Mouse (Mus musculus) thymus, postnatal 10 days (tissue): ENCODE measurements around the gene Exosc9.
"Not testable (repeated sequence)": the region's sequence is repeated elsewhere in the genome, so short reads cannot be mapped to it uniquely, and the experiment has no call there.

Experiments
- DNase-seq, 2 experiments: peaks; one replicate each; pipeline ENCODE4 v3.0.0; 2021; ENCODE audit warnings: low spot score in 2 of 2

Exosc9 gene

DNA sequence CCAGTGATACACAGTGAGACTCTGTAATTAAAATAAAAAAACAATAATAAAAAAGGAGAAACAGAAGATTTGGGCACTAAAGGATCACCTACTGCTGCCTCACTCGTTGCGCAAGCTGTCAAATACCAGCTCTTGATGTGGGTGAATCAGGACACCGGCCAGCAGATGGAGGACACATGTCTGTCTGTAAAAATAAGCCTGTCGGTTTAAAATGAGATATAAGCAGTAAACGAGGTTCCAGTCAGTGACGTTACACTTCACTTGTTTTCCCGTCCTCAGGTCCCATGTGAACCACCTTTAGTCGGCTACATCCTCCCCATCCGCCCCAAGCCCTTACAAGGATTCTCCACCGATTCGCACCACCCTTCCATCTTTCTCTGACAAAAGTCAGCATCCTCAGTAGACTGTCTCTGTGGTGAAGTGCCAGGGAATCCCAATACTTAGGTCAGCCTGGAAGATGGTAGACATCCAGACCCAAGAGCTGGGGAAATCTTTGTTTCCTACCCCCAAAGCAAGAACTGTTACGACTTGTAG lies 488 bp upstream of the Exosc9 start:
- peak in 1 of 2 experiments; percentile 9 for DNase-seq

GRCm38 (mm10) chr3:36557601-36558000 lies 5.2 kb downstream of the Exosc9 start:
- no peak for DNase-seq

GRCm38 (mm10) chr3:36559606-36560005 lies 7.2 kb downstream of the Exosc9 start:
- DNase-seq: no peak

- DNase-seq: no peak
Measured at GRCm38 (mm10) chr3:36563666-36564065, 11.3 kb downstream of the Exosc9 start.

- DNase-seq: no peak
Measured at GRCm38 (mm10) chr3:36569836-36570235, 17.4 kb downstream of the Exosc9 start.

DNA sequence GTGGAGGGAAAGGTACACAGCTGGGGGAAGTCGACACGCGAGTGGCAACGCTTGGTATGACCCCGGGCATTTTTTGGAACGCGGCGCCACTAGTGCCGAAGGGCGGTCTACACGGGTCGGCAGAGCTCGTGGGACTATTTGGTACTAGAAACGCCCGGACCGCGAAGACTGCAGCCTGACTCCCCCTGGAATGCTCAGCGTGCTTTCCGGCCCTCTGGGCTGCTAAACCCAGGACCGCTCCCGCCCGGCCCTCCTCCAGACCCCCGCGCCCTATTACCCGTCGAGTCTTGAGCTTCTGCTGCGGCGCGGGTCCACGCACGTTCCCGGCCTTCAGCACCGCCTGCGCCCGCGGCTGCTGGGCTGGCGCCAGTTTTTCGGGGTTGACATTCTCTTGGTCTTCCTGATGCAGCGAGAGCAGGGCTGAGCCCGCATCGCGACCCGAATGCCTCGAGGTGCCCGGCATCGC lies 19.0 kb downstream of the Exosc9 start:
- DNase-seq: peak in 1 of 2 experiments; percentile 24

DNA sequence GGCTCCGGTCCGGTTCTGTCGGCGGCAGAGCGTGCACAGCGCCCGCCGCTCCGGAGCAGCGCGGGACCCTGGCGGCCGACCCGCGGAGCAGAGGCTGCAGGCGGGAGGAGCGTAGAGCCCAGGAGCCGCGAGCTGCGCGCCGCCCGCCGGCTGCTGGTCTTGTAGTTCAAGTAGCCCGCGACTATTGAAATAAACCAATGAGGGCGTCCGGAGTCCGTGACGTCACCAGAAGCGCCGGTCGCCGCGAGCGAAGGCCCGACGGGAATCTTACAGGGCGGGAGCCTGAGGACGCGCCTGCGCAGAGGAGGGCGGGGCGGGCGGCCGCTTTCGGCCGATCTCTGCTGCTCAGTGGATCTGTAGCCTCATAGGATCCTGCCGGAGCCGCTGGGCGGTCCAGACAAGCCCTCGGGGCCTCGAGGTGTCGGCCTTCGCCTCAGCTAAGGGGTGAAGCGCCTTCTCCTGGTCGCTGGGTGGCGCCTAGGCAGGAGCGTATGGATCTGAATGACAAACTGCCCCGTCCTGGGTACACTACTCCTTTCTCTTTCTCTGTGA lies 19.5 kb downstream of the Exosc9 start, which contains the start of gene Ccna2:
Gene Ccna2 (minus strand): TSS at position 324 of the 552 bp plus-strand sequence.
- DNase-seq: peak; percentile 97

DNA sequence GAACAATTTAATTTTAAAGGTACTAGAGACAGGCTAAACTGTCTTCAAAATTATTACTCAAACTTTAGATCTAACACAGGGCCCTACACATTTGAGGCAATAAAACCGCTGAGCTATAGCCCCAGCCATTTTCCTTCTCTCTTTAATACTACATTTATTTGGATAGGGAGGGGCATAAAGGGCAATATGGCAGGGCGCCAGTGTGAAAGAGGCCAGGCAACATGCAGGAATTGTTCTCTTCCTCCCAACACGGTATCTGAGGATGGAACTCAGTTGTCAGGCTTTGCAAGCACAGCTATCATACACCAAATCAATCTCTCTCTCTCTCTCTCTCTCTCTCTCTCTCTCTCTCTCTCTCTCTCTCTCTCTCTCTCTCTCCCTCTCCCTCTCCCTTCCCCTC lies 46.4 kb downstream of the Exosc9 start:
- DNase-seq: no peak

DNA sequence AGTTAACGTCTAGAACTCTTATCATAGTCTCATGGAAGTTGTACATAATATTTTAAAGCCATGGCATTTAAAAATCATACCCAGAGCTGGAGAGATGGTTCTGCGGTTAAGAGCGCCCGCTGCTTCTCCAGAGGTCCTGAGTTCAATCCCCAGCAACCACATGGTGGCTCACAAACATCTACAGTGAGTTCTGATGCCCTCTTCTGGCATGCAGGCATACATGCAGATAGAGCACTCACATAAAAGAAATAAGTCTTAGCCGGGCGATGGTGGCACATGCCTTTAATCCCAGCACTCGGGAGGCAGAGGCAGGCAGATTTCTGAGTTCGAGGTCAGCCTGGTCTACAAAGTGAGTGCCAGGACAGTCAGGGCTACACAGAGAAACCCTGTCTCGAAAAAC lies 47.4 kb downstream of the Exosc9 start:
- not testable (repeated sequence) for DNase-seq

DNA sequence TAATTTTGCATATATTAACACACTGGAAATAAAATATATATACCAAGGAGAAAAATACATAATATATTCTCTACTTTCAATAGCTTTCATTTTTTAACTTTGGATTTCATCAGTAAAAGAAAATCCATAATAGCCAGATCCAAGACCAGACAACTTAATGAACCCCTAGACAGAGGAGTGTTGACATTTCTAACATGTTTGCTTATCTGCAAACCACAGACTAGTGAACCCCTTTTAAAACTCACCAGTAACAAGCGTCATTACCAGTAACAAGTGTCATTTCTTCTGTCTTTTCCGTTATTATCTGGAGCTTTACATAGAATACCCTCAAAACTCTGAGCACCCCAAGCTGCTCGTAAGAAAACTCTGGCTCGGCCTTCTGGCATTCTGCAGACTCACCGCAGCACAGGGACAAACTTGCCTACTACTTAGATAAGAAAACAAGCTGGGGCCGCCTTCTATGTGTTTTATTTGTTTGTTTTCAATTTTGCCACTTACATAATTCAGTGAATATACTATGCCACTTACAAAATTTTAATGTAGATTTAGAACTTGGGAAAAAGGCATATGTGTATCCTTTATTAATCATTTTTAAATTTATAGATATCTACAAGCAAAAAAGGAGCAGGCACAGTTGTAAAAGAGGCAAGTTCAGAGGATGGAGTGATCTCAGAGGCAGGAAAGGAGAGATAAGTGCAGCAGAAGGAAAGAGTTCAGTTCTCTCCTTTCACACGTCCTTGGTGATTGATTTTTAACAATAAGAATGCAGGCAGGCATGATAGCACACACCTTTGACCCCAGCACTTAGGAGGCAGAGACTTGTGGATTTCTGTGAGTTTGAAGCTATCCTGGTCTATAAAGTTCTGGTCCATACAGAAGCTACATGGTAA lies 53.7 kb downstream of the Exosc9 start:
- no peak for DNase-seq

DNA sequence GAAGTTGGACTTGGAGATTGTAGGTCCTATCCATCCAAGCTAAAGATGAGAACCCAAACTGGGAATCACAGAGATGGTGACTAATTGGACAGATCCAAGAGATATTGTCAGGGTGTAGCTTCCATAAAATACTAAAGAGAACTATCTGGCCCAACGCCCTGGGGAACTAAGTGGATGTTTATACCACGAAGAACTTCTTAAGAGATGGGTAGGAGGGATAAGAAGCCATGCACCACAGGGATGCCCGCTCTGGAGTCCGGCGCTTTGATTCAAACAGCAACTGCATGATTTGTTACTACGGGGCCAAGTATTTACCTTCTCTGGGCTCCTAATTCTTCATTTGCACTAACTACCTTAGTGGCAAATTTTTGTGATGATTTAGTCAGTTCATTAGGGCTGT lies 60.3 kb downstream of the Exosc9 start:
- DNase-seq: no peak

DNA sequence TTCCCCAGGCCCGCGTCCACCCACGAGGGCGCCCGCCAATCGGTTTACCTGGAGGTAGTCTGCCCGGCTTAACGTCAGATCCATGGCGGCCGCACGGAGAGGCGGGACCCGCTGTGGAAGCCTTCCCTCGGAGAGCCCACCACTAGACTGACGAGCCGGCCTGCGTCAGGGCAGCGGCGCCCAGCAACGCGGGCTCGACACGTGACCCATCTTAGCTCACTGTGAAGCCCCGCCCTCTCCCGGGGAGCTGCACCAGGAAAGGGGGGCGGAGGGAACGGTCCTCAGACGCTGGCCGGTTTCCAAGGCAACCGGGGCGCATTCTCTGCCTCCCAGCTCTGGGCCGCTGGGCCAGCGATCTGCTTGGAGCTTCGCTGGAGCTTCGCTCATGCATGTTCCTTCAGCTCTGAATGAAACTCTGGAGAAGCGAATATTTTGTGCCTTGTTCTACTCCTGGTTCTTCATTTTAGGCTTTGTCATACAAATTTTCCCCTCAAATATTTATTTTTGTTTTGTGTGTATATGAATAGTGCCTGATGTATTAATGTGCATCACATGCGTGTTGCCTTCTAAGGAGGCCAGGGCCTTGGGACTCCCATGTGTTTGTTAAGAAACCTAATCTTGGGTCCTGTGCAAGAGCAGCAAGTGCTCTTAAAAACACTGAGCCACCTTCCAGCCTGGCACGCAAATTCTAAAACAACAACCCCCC lies 60.9 kb downstream of the Exosc9 start, which contains the start of gene Bbs7:
Gene Bbs7 (minus strand): TSS at position 276 of the 706 bp plus-strand sequence.
- DNase-seq: peak; percentile 85 to 87

GRCm38 (mm10) chr3:36613908-36614255 lies 61.5 kb downstream of the Exosc9 start:
- no peak for DNase-seq
